Mouse (Mus musculus) MEL (cell line): ENCODE results near the gene Syt17. TPM values are rescaled to one million over a fixed set of nuclear protein-coding genes. Genes with fewer than 3 reads are reported as not detected.

Experiments used
- DNase-seq: peaks from one replicate; pipeline ENCODE4 v3.0.0; 2011; ENCODE audit warnings: low read depth, low spot score
- H3K27ac ChIP-seq: 2 replicates; pipeline ENCODE4 v1.5.1; 2012; ENCODE audit warnings: low read depth, mild to moderate bottlenecking, control low read depth, low read length, moderate library complexity; ENCODE audit not compliant: control insufficient read depth
- H3K27me3 ChIP-seq, 2 experiments: fragments of 150-350 bp in 1 of 2; sonication (generic) in 1 of 2; 2 replicates each; pipeline ENCODE4 v1.6.1; 2012; ENCODE audit warnings: low read length in 2 of 2, mild to moderate bottlenecking in 2 of 2, improper control_type of control experiment in 1 of 2, moderate library complexity in 1 of 2; ENCODE audit not compliant: insufficient read depth in 2 of 2, control insufficient read depth in 1 of 2
- H3K36me3 ChIP-seq, 2 experiments: 2 replicates each; pipeline ENCODE4 v1.6.1; 2012 to 2014; ENCODE audit warnings: low read length in 2 of 2, improper control_type of control experiment in 1 of 2, inconsistent platforms in 1 of 2, mild to moderate bottlenecking in 1 of 2; ENCODE audit not compliant: insufficient read depth in 2 of 2, control insufficient read depth in 1 of 2
- H3K4me1 ChIP-seq, 2 experiments: fragments of 150-350 bp in 1 of 2; sonication (generic) in 1 of 2; 2 replicates each; pipeline ENCODE4 v1.6.1; 2012; ENCODE audit warnings: low read length in 2 of 2, improper control_type of control experiment in 1 of 2, mild to moderate bottlenecking in 1 of 2; ENCODE audit not compliant: insufficient read depth in 2 of 2, control insufficient read depth in 1 of 2
- H3K4me3 ChIP-seq, 2 experiments: fragments of 150-350 bp in 1 of 2; sonication (generic) in 1 of 2; 2 replicates each; pipeline ENCODE4 v1.5.1; 2012; ENCODE audit warnings: low read depth in 2 of 2, low read length in 2 of 2, mild to moderate bottlenecking in 2 of 2, moderate library complexity in 2 of 2, control low read depth in 1 of 2, improper control_type of control experiment in 1 of 2; ENCODE audit not compliant: control insufficient read depth in 1 of 2, insufficient read depth in 1 of 2
- H3K79me2 ChIP-seq: 2 replicates; pipeline ENCODE4 v1.6.1; 2012; ENCODE audit warnings: mild to moderate bottlenecking, low read length, moderate library complexity; ENCODE audit not compliant: control insufficient read depth, poor library complexity, insufficient read depth
- H3K9ac ChIP-seq: 2 replicates; pipeline ENCODE4 v1.6.1; 2012; ENCODE audit warnings: low read depth, mild to moderate bottlenecking, control low read depth, low read length, moderate library complexity; ENCODE audit not compliant: control insufficient read depth, poor library complexity, severe bottlenecking
- H3K9me3 ChIP-seq: fragments of 150-350 bp; sonication (generic); replicated peaks from 2 replicates; pipeline ENCODE4 v1.6.1; 2012; ENCODE audit warnings: mild to moderate bottlenecking, low read length, improper control_type of control experiment, moderate library complexity; ENCODE audit not compliant: insufficient read depth
- BHLHE40 ChIP-seq: IDR thresholded peaks from 2 replicates; pipeline ENCODE4 v1.6.1; 2012; ENCODE audit warnings: low read depth, mild to moderate bottlenecking, inconsistent platforms, low read length, improper control_type of control experiment, borderline replicate concordance
- CTCF ChIP-seq, 3 experiments: IDR thresholded peaks in 2 of 3; conservative IDR thresholded peaks in 1 of 3; 2 replicates each; pipeline ENCODE4 v1.5.1; 2011 to 2012; ENCODE audit warnings: low read length in 3 of 3, low read depth in 2 of 3, mild to moderate bottlenecking in 2 of 3, improper control_type of control experiment in 1 of 3, inconsistent platforms in 1 of 3, mixed read lengths in 1 of 3, moderate library complexity in 1 of 3; ENCODE audit not compliant: control insufficient read depth in 1 of 3, insufficient read depth in 1 of 3, poor library complexity in 1 of 3, severe bottlenecking in 1 of 3
- ELF1 ChIP-seq: IDR thresholded peaks from 2 replicates; pipeline ENCODE4 v1.6.1; 2014; ENCODE audit warnings: low read depth, mild to moderate bottlenecking, inconsistent platforms, low read length, improper control_type of control experiment, moderate library complexity
- EP300 ChIP-seq, 2 experiments: IDR thresholded peaks; 2 replicates each; pipeline ENCODE4 v1.6.1; 2011; ENCODE audit warnings: improper control_type of control experiment in 2 of 2, low read length in 2 of 2, low read depth in 1 of 2, mild to moderate bottlenecking in 1 of 2
- ETS1 ChIP-seq: IDR thresholded peaks from 2 replicates; pipeline ENCODE4 v1.6.1; 2012; ENCODE audit warnings: low read depth, mild to moderate bottlenecking, inconsistent platforms, low read length, improper control_type of control experiment, moderate library complexity
- GABPA ChIP-seq: IDR thresholded peaks from 2 replicates; pipeline ENCODE4 v1.6.1; 2012; ENCODE audit warnings: low read depth, mild to moderate bottlenecking, inconsistent platforms, low read length, improper control_type of control experiment, moderate library complexity
- HCFC1 ChIP-seq: IDR thresholded peaks from 2 replicates; pipeline ENCODE4 v1.6.1; 2012; ENCODE audit warnings: low read depth, mild to moderate bottlenecking, inconsistent platforms, low read length, improper control_type of control experiment, moderate library complexity
- KAT2A ChIP-seq: conservative IDR thresholded peaks from 2 replicates; pipeline ENCODE4 v1.6.1; 2012; ENCODE audit warnings: low read depth, low read length, improper control_type of control experiment, inconsistent platforms
- MAX ChIP-seq: IDR thresholded peaks from 2 replicates; pipeline ENCODE4 v1.6.1; 2011; ENCODE audit warnings: low read length, improper control_type of control experiment
- MAZ ChIP-seq: IDR thresholded peaks from 2 replicates; pipeline ENCODE4 v1.6.1; 2012; ENCODE audit warnings: low read depth, mild to moderate bottlenecking, inconsistent platforms, low read length, improper control_type of control experiment
- MEF2A ChIP-seq: IDR thresholded peaks from 2 replicates; pipeline ENCODE4 v1.6.1; 2014; ENCODE audit warnings: low read depth, mild to moderate bottlenecking, inconsistent platforms, low read length, improper control_type of control experiment; ENCODE audit not compliant: poor library complexity, insufficient replicate concordance, severe bottlenecking; ENCODE audit errors: extremely low read depth
- MXI1 ChIP-seq: IDR thresholded peaks from 2 replicates; pipeline ENCODE4 v1.6.1; 2011; ENCODE audit warnings: mild to moderate bottlenecking, low read depth, low read length, improper control_type of control experiment
- MYB ChIP-seq: IDR thresholded peaks from 2 replicates; pipeline ENCODE4 v1.6.1; 2011; ENCODE audit warnings: mild to moderate bottlenecking, low read depth, low read length, improper control_type of control experiment
- NELFE ChIP-seq: IDR thresholded peaks from 2 replicates; pipeline ENCODE4 v1.6.1; 2011; ENCODE audit warnings: low read depth, low read length, improper control_type of control experiment
- POLR2A ChIP-seq, 2 experiments: IDR thresholded peaks; 2 replicates each; pipeline ENCODE4 v1.6.1; 2011 to 2012; ENCODE audit warnings: low read length in 2 of 2, mild to moderate bottlenecking in 2 of 2, control low read depth in 1 of 2, improper control_type of control experiment in 1 of 2, low read depth in 1 of 2, moderate library complexity in 1 of 2; ENCODE audit not compliant: control insufficient read depth in 1 of 2, insufficient read depth in 1 of 2, poor library complexity in 1 of 2
- POLR2AphosphoS5 ChIP-seq: IDR thresholded peaks from 2 replicates; pipeline ENCODE4 v1.6.1; 2012; ENCODE audit warnings: low read depth, borderline replicate concordance, mild to moderate bottlenecking, inconsistent platforms, low read length, moderate library complexity, mixed read lengths
- RAD21 ChIP-seq: IDR thresholded peaks from 2 replicates; pipeline ENCODE4 v1.6.1; 2011; ENCODE audit warnings: mild to moderate bottlenecking, low read depth, low read length, improper control_type of control experiment
- RCOR1 ChIP-seq: IDR thresholded peaks from 2 replicates; pipeline ENCODE4 v1.6.1; 2012; ENCODE audit warnings: low read depth, mild to moderate bottlenecking, inconsistent platforms, low read length, improper control_type of control experiment
- SIN3A ChIP-seq: IDR thresholded peaks from 2 replicates; pipeline ENCODE4 v1.6.1; 2012; ENCODE audit warnings: low read length, improper control_type of control experiment, inconsistent platforms
- SMC3 ChIP-seq: IDR thresholded peaks from 2 replicates; pipeline ENCODE4 v1.6.1; 2011; ENCODE audit warnings: low read depth, low read length, improper control_type of control experiment
- TAL1 ChIP-seq: IDR thresholded peaks from 2 replicates; pipeline ENCODE4 v1.6.1; 2012; ENCODE audit warnings: mild to moderate bottlenecking, inconsistent platforms, low read length, moderate library complexity, mixed read lengths
- TBP ChIP-seq: IDR thresholded peaks from 2 replicates; pipeline ENCODE4 v1.8.0; 2011; ENCODE audit warnings: low read depth, low read length, improper control_type of control experiment
- TCF12 ChIP-seq: IDR thresholded peaks from 2 replicates; pipeline ENCODE4 v1.6.1; 2014; ENCODE audit warnings: low read depth, mild to moderate bottlenecking, inconsistent platforms, low read length, improper control_type of control experiment, moderate library complexity
- UBTF ChIP-seq: IDR thresholded peaks from 2 replicates; pipeline ENCODE4 v1.6.1; 2012; ENCODE audit warnings: low read depth, mild to moderate bottlenecking, inconsistent platforms, low read length, improper control_type of control experiment, moderate library complexity, borderline replicate concordance; ENCODE audit not compliant: insufficient read depth
- USF1 ChIP-seq: IDR thresholded peaks from 2 replicates; pipeline ENCODE4 v1.6.1; 2014; ENCODE audit warnings: low read depth, mild to moderate bottlenecking, inconsistent platforms, low read length, improper control_type of control experiment, moderate library complexity
- USF2 ChIP-seq, 2 experiments: IDR thresholded peaks; 2 replicates each; pipeline ENCODE4 v1.6.1; 2011 to 2012; ENCODE audit warnings: improper control_type of control experiment in 2 of 2, low read length in 2 of 2, borderline replicate concordance in 1 of 2, inconsistent platforms in 1 of 2, low read depth in 1 of 2, mild to moderate bottlenecking in 1 of 2; ENCODE audit not compliant: insufficient read depth in 1 of 2
- ZMIZ1 ChIP-seq: IDR thresholded peaks from 2 replicates; pipeline ENCODE4 v1.6.1; 2012; ENCODE audit warnings: low read depth, mild to moderate bottlenecking, inconsistent platforms, low read length, improper control_type of control experiment, moderate library complexity
- ZNF384 ChIP-seq: IDR thresholded peaks from 2 replicates; pipeline ENCODE4 v1.6.1; 2012; ENCODE audit warnings: low read depth, mild to moderate bottlenecking, inconsistent platforms, low read length, improper control_type of control experiment
- polyA plus RNA-seq, 2 experiments: library from polyadenylated mRNA; stranded (reverse) in 1 of 2; unstranded in 1 of 2; fragments of >175 nt in 1 of 2; fragments of >200 nt in 1 of 2; gene quantifications; 2 replicates each; pipeline versions ENCODE4 v1.2.1 to v1.2.4; 2012; ENCODE audit warnings: low replicate concordance in 2 of 2, low read depth in 1 of 2; ENCODE audit not compliant: insufficient read length in 2 of 2, insufficient read depth in 1 of 2, missing spikeins in 1 of 2
- total RNA-seq: library from RNA; depleted of rRNA; stranded (reverse); fragments of 300-350 nt; gene quantifications from 2 replicates; pipeline ENCODE4 v1.2.3, GENCODE M21; 2012

Gene Syt17
- total and polyA plus RNA-seq, 3 experiments: not detected

GRCm38 (mm10) chr7:118461400-118462136 lies 13.5 kb upstream of the Syt17 start:
- no peak for DNase-seq
- H3K36me3 ChIP-seq: no peaks in the 10 kb centered on the region
- H3K27ac ChIP-seq: no peak overlapping the region
- H3K4me1 ChIP-seq: no peaks in the 10 kb centered on the region
- no peaks in the 10 kb centered on the region for H3K27me3 ChIP-seq
- no peaks in the 10 kb centered on the region for H3K79me2 ChIP-seq
- no peak overlapping the region for H3K9ac ChIP-seq
- TF ChIP-seq USF1: no peak
- TF ChIP-seq SMC3: no peak
- no peak for TF ChIP-seq BHLHE40
- TF ChIP-seq HCFC1: no peak
- TF ChIP-seq EP300 (IDR thresholded peaks at IDR 0.05; ENCODE audit: low read depth in 1 of 2, low read length in 2 of 2): no peak
- no peak for TF ChIP-seq KAT2A
- no peak for TF ChIP-seq RCOR1
- TF ChIP-seq GABPA: no peak
- TF ChIP-seq TCF12: no peak
- no peak for TF ChIP-seq RAD21
- no peak for TF ChIP-seq TAL1
- TF ChIP-seq ETS1: no peak
- no peak for TF ChIP-seq MXI1
- TF ChIP-seq MEF2A: no peak
- H3K9me3 ChIP-seq: no peaks in the 10 kb centered on the region
- no peak overlapping the region for H3K4me3 ChIP-seq

- Histone ChIP-seq H3K4me3 (no peak overlapping the region), H3K9ac (no peak overlapping the region)
- DNase-seq: no peak
- no peak for TF ChIP-seq ZMIZ1
- no peak for TF ChIP-seq UBTF
- TF ChIP-seq MEF2A: no peak
- TF ChIP-seq MAZ: no peak
- TF ChIP-seq RCOR1: no peak
- no peak for TF ChIP-seq CTCF (IDR thresholded peaks at IDR 0.05 in 2 of 3, conservative IDR thresholded peaks at IDR 0.05 in 1 of 3; ENCODE audit: control insufficient read depth in 1 of 3, insufficient read depth in 1 of 3, low read depth in 2 of 3, low read length in 3 of 3, poor library complexity in 1 of 3, severe bottlenecking in 1 of 3)
- TF ChIP-seq MXI1: no peak
- no peak for TF ChIP-seq BHLHE40
- no peak for TF ChIP-seq TBP
- no peak for TF ChIP-seq SIN3A
- no peak for TF ChIP-seq ETS1
- no peak for TF ChIP-seq HCFC1
- no peak for TF ChIP-seq POLR2AphosphoS5
- TF ChIP-seq MAX: no peak
- TF ChIP-seq MYB: no peak
- no peak for TF ChIP-seq NELFE
- TF ChIP-seq USF2 (IDR thresholded peaks at IDR 0.05; ENCODE audit: borderline replicate concordance in 1 of 2, insufficient read depth in 1 of 2, low read depth in 1 of 2, low read length in 2 of 2): no peak
- TF ChIP-seq ZNF384: no peak
- TF ChIP-seq POLR2A (IDR thresholded peaks at IDR 0.05; ENCODE audit: control insufficient read depth in 1 of 2, insufficient read depth in 1 of 2, low read depth in 1 of 2, low read length in 2 of 2, poor library complexity in 1 of 2): no peak
- no peak for TF ChIP-seq ELF1
- TF ChIP-seq, all 39 proteins: peak for 0
- Histone ChIP-seq H3K4me1 (no peaks in the 10 kb centered on the region), H3K9me3 (no peaks in the 10 kb centered on the region), H3K27me3 (no peaks in the 10 kb centered on the region), H3K36me3 (no peaks in the 10 kb centered on the region), H3K27ac (no peak overlapping the region), H3K79me2 (no peaks in the 10 kb centered on the region)
These were observed 5.7 kb upstream of the Syt17 start for GRCm38 (mm10) chr7:118453722-118454121.
